Mouse (Mus musculus) hindbrain, embryonic 11.5 days (tissue): ENCODE results near the gene Pdcl2. TPM values are rescaled to one million over a fixed set of nuclear protein-coding genes. Genes with fewer than 3 reads are reported as not detected.
A peak's percentile ranks its signal among the peaks of the same experiment; 100 is the strongest.

Source experiments
- ATAC-seq: fragments of 200-750 bp; cut with Nextera tagmentation; 2 replicates; pipeline ENCODE4 v1.8.0; 2017; ENCODE audit warnings: mild to moderate bottlenecking, moderate TSS enrichment, moderate library complexity; ENCODE audit not compliant: low FRiP score
- DNase-seq: peaks from one replicate; pipeline ENCODE4 v3.0.0-alpha.2; 2015; ENCODE audit warnings: low spot score
- H3K27ac ChIP-seq: fragments of 300-500 bp; sonication (generic); 2 replicates; pipeline ENCODE4 v1.5.1; 2014; ENCODE audit warnings: mild to moderate bottlenecking, low read depth, low read length
- H3K27me3 ChIP-seq: fragments of 300-500 bp; sonication (generic); 2 replicates; pipeline ENCODE4 v1.6.1; 2014; ENCODE audit warnings: mild to moderate bottlenecking, low read length, moderate library complexity, mixed read lengths; ENCODE audit not compliant: control insufficient read depth, insufficient read depth
- H3K36me3 ChIP-seq: fragments of 300-500 bp; sonication (generic); 2 replicates; pipeline ENCODE4 v1.6.1; 2014; ENCODE audit warnings: mild to moderate bottlenecking, low read length, moderate library complexity, mixed read lengths; ENCODE audit not compliant: control insufficient read depth, insufficient read depth
- H3K4me1 ChIP-seq: fragments of 300-500 bp; sonication (generic); replicated peaks from 2 replicates; pipeline ENCODE4 v1.6.1; 2014; ENCODE audit warnings: low read length, mixed read lengths; ENCODE audit not compliant: control insufficient read depth, insufficient read depth
- H3K4me2 ChIP-seq: fragments of 300-500 bp; sonication (generic); replicated peaks from 2 replicates; pipeline ENCODE4 v1.6.1; 2014; ENCODE audit warnings: mild to moderate bottlenecking, low read depth, low read length
- H3K4me3 ChIP-seq: fragments of 300-500 bp; sonication (generic); 2 replicates; pipeline ENCODE4 v1.5.1; 2014; ENCODE audit warnings: low read depth, low read length
- H3K9ac ChIP-seq: fragments of 300-500 bp; sonication (generic); 2 replicates; pipeline ENCODE4 v1.6.1; 2014; ENCODE audit warnings: low read depth, low read length
- H3K9me3 ChIP-seq: fragments of 300-500 bp; sonication (generic); 2 replicates; pipeline ENCODE4 v1.6.1; 2016; ENCODE audit warnings: low read length; ENCODE audit not compliant: control insufficient read depth
- WGBS: fragments of 180-500 bp; shearing (Covaris S2); extraction: QIAGEN DNeasy Blood & Tissue Kit; methylation state at CpG from one replicate; pipeline ENCODE4 v1.1.7; 2014; 5-methylcytosine and 5-hydroxymethylcytosine counted together
- polyA plus RNA-seq: library from polyadenylated mRNA; unstranded; fragments of >200 nt; fragmentation: Nextera tagmentation; extraction: Ambion mirVana; gene quantifications from 2 replicates; pipeline ENCODE4 v1.2.1, GENCODE M21; 2014

The Pdcl2 gene
- polyA plus RNA-seq, 1 experiment from 2014 or later: not detected

DNA sequence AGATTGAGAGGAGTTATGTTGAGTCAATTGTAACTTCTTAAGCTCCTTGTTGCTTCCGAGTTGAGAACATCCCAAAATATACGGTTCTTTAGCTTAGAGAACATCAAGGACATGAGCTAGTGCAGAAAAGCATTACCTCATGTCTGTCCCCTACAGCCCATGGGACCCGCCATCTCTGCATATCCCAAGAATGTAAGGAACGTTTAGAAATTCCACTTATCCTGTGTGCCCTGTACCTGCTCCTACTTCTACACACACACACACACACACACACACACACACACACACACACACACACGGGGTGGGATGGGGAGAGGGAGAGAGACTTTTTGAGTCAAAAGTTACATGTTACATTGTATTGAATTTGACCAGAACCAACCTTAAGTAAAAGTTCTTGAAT is 20.6 kb upstream of the Pdcl2 start:
- Histone ChIP-seq H3K4me2 (no peak overlapping the region), H3K9ac (no peak overlapping the region), H3K27ac (no peak overlapping the region), H3K27me3 (no peaks in the 10 kb centered on the region), H3K4me1 (no peaks in the 10 kb centered on the region), H3K4me3 (no peak overlapping the region), H3K36me3 (no peaks in the 10 kb centered on the region), H3K9me3 (no peaks in the 10 kb centered on the region)
- WGBS: 83% methylated on average over 5 of the region's 5 CpGs
- DNase-seq (no peak), ATAC-seq (no peak)

DNA sequence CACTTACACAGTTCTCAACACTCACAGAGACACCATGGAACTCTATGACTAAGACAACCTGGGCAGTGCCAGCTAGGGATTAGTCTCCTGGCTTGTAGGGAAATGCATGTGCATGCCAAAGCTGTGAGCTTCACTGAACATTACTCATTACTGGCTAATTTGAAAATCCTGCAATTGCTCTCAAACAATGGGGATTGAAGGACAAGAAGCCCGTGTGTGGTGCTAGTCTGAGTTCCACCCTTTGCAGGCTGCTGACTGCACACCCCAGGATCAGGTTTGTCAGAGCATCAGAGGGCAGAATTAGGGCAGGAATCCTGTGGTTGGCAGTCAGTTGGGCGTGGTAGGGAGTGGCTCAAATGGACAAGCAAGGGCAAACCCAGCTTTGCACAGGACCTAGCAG is 15.2 kb upstream of the Pdcl2 start:
- Histone ChIP-seq H3K4me1 (no peaks in the 10 kb centered on the region), H3K4me3 (no peak overlapping the region), H3K4me2 (no peak overlapping the region), H3K27ac (no peak overlapping the region), H3K36me3 (no peaks in the 10 kb centered on the region), H3K27me3 (no peaks in the 10 kb centered on the region), H3K9ac (no peak overlapping the region), H3K9me3 (no peaks in the 10 kb centered on the region)
- no peak for ATAC-seq
- DNase-seq: no peak
- WGBS: 67% methylated on average over 2 of the region's 2 CpGs

GRCm38 (mm10) chr5:76340931-76341330 is 10.0 kb upstream of the Pdcl2 start:
- Histone ChIP-seq H3K4me3 (no peak overlapping the region), H3K27ac (no peak overlapping the region), H3K27me3 (no peaks in the 10 kb centered on the region), H3K9ac (no peak overlapping the region), H3K4me2 (no peak overlapping the region), H3K4me1 (no peaks in the 10 kb centered on the region), H3K36me3 (no peaks in the 10 kb centered on the region), H3K9me3 (no peaks in the 10 kb centered on the region)
- DNase-seq (no peak), ATAC-seq (no peak)
- WGBS: 64% methylated on average over 2 of the region's 2 CpGs

DNA sequence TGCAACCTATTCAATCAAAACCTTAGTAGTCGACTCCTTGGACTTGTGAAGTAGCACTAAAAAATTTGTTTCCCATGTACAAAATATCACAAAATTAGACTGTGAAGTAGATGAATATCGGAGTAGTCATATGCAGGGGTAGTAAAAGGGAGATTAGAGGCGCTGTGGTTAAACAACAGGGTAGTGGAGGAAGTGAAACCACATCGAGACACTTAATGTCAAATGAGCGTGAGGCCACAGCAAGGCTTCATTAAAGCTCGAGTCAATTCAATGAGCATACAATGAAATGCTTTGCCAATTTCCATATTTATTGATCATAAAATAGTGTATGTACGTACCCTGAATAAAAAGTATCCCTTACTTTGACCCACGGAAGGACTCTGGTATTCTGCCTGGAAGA is 6.1 kb upstream of the Pdcl2 start:
- DNase-seq (no peak), ATAC-seq (no peak)
- no peaks in the 10 kb centered on the region for H3K27me3 ChIP-seq
- 88% methylated on average over 8 of the region's 8 CpGs for WGBS
- H3K27ac ChIP-seq: no peak overlapping the region
- no peak overlapping the region for H3K4me2 ChIP-seq
- no peaks in the 10 kb centered on the region for H3K36me3 ChIP-seq
- H3K4me3 ChIP-seq: no peak overlapping the region
- H3K9ac ChIP-seq: no peak overlapping the region
- no peaks in the 10 kb centered on the region for H3K4me1 ChIP-seq
- H3K9me3 ChIP-seq: no peaks in the 10 kb centered on the region

DNA sequence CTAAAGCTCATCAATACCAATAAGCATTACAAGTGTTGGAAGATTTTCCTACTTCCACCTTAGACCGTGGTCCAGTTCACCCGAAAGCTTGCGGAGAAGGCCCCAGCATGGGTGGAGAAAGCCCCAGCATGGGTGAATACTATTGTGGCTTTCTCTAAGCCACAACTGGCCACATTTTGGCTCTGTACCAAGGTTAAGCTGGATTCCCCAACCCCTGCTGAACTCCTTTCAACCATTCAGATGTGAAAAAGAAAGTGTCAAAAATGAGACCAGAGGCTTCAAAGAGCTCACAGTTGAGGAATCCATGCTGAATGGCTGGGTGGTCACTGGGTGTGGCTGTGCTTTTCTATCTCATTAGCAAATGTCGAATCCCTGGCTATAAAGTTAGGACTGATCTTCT is 2.9 kb upstream of the Pdcl2 start:
- Histone ChIP-seq H3K4me2 (no peak overlapping the region), H3K27ac (no peak overlapping the region)

DNA sequence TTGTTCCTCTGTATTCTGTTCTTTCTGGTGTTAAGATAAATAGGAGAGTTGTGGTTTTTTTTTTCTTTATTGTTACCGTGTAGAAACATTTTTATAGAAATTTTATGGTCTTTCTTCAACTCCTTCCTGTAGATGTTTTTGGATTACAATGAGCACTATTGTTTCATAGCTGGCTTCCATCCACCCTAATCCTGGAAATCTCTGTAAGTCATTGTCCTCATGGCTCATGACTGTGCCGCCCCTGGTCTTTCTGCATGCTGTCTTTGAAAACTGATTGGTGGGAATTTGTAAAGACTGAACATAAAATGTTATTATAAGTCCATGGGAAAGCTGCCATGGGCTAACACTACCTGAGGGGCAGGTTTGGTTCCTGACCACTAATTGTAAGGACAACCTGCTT is 3.7 kb downstream of the Pdcl2 start:
- no peaks in the 10 kb centered on the region for H3K27me3 ChIP-seq
- WGBS: 81% methylated on average over 2 of the region's 2 CpGs
- no peak overlapping the region for H3K4me3 ChIP-seq
- no peaks in the 10 kb centered on the region for H3K36me3 ChIP-seq
- ATAC-seq: no peak
- H3K4me2 ChIP-seq: no peak overlapping the region
- H3K9ac ChIP-seq: no peak overlapping the region
- no peak for DNase-seq
- no peaks in the 10 kb centered on the region for H3K4me1 ChIP-seq
- no peaks in the 10 kb centered on the region for H3K9me3 ChIP-seq
- no peak overlapping the region for H3K27ac ChIP-seq

More for the DNA sequence above, 2.9 kb upstream of the Pdcl2 start:
- Histone ChIP-seq H3K36me3 (no peaks in the 10 kb centered on the region), H3K4me3 (no peak overlapping the region), H3K4me1 (no peaks in the 10 kb centered on the region), H3K27me3 (no peaks in the 10 kb centered on the region), H3K9me3 (no peaks in the 10 kb centered on the region), H3K9ac (no peak overlapping the region)
- 80% methylated on average over 4 of the region's 4 CpGs for WGBS
- DNase-seq (no peak), ATAC-seq (no peak)

GRCm38 (mm10) chr5:76325113-76325512 is 5.8 kb downstream of the Pdcl2 start:
- WGBS: 88% methylated on average over 4 of the region's 4 CpGs
- Histone ChIP-seq H3K4me2 (no peak overlapping the region), H3K36me3 (no peaks in the 10 kb centered on the region), H3K9me3 (no peaks in the 10 kb centered on the region), H3K27me3 (no peaks in the 10 kb centered on the region), H3K9ac (no peak overlapping the region), H3K27ac (no peak overlapping the region), H3K4me1 (no peaks in the 10 kb centered on the region), H3K4me3 (no peak overlapping the region)
- no peak for DNase-seq
- no peak for ATAC-seq

DNA sequence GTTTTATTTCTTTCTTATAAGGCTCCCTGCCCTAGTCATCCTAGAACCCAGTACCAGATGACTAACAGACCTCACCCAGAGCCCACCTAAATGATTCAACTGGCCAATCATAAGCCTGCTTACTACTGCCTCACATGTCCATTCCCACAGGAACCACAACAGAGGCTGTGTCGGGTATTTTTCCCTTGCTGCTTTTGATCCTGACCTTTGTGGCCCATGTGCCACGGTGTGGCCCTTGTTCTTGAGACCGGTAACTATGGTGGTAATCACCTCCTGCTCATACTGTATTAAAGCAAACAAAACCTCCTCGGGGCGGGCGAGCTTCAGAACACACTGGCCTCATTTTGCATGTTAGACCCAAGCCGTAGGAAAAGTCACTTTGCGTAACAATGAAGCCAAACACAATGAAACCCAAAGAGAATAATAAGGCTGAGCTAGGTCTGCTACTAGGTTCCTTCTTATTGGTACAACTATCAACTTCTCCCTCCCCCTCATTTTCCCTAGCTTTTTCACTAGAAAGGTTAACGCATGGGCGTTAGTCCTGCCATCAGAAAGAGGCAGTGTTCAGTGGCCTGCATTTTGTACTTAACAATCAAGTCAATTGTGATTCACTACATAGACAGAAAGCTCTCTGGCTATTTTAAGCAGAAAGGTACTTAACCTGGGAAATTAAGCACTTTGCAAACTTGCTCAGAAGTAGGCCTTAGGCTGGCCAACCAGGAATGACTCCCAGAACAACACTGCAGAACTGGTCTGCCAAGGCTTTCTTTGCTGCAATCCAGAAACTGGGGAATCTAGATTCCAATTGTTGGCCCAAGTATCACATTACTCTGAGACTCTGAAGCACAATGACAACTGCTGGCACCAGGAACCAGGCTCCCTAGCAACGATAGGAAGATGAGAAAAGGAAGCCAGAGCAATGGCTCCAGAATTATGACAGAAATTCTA is 9.4 kb downstream of the Pdcl2 start:
- DNase-seq: peak; percentile 19
- no peak for ATAC-seq
- H3K9ac ChIP-seq: no peak overlapping the region
- 24% methylated on average over 11 of the region's 11 CpGs for WGBS
- no peak overlapping the region for H3K4me2 ChIP-seq
- no peaks in the 10 kb centered on the region for H3K4me1 ChIP-seq
- no peak overlapping the region for H3K4me3 ChIP-seq
- H3K27me3 ChIP-seq: no peaks in the 10 kb centered on the region
- H3K36me3 ChIP-seq: no peaks in the 10 kb centered on the region
- no peak overlapping the region for H3K27ac ChIP-seq
- H3K9me3 ChIP-seq: no peaks in the 10 kb centered on the region

DNA sequence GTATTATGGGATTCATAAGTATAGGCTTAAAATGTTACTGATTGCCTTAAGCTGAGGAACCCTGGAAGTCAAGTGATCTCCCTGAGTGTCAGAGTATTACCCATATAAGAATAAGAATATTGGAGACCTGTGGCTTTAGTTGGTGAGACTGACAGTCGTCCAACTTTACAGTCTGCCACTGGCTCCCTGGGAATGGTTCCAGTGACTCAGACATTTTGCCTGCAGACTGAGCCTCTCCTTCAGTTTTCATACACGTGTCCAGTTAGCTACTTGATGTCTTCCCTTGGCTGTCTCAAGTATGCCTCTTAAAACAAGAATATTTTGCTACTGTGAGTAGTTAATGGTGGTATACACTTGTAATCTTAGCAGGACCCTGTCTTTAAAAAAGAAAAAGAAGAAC is 22.8 kb downstream of the Pdcl2 start:
- no peaks in the 10 kb centered on the region for H3K27me3 ChIP-seq
- no peak for ATAC-seq
- H3K36me3 ChIP-seq: no peaks in the 10 kb centered on the region
- no peaks in the 10 kb centered on the region for H3K9me3 ChIP-seq
- H3K4me2 ChIP-seq: no peak overlapping the region
- no peak overlapping the region for H3K27ac ChIP-seq
- 70% methylated on average over 2 of the region's 2 CpGs for WGBS
- no peaks in the 10 kb centered on the region for H3K4me1 ChIP-seq
- no peak for DNase-seq
- H3K4me3 ChIP-seq: no peak overlapping the region
- no peak overlapping the region for H3K9ac ChIP-seq
